Mouse (Mus musculus): ENCODE measurements around the gene Trim67. TPM values are rescaled to one million over a fixed set of nuclear protein-coding genes. Genes with fewer than 3 reads are reported as not detected.

Gene Trim67
- polyA plus RNA-seq, 1 experiment from 2014 or later = 0.36 TPM

GRCm38 (mm10) chr8:124819612-124820115 lies 26.8 kb downstream of the Trim67 start:
- Histone ChIP-seq H3K27me3 (no peaks in the 10 kb centered on the region), H3K4me1 (peaks cover 5% of the 10 kb centered on the region; the same call in 1 of the 2 replicates), H3K36me3 (no peaks in the 10 kb centered on the region), H3K9me3 (replicated peaks) (0 out of 2 replicates have a peak, but pooled peaks cover 5% of the 10 kb centered on the region), H3K27ac (no peak overlapping the region), H3K4me3 (replicated peaks) (no peak overlapping the region), H3K4me2 (no peak overlapping the region), H3K9ac (no peak overlapping the region)
- WGBS = 44% methylated on average over 6 of the region's 6 CpGs
- ATAC-seq (replicated peaks; ENCODE audit: low FRiP score) = no peak

- Histone ChIP-seq H3K9ac (no peak overlapping the region), H3K4me1 (peaks cover 5% of the 10 kb centered on the region; the same call in 1 of the 2 replicates), H3K27ac (no peak overlapping the region), H3K36me3 (no peaks in the 10 kb centered on the region), H3K9me3 (replicated peaks) (0 out of 2 replicates have a peak, but pooled peaks cover 5% of the 10 kb centered on the region), H3K4me2 (no peak overlapping the region), H3K27me3 (no peaks in the 10 kb centered on the region), H3K4me3 (replicated peaks) (no peak overlapping the region)
- ATAC-seq (replicated peaks; ENCODE audit: low FRiP score) = no peak; the same call in 1 of the 2 replicates
- WGBS = 27% methylated on average over 11 of the region's 11 CpGs
These were observed 27.2 kb downstream of the Trim67 start for GRCm38 (mm10) chr8:124820125-124820524.

- WGBS = 86% methylated on average over 6 of the region's 6 CpGs
- H3K36me3 ChIP-seq = no peaks in the 10 kb centered on the region
- H3K27me3 ChIP-seq = peaks cover under 1% of the 10 kb centered on the region; the same call in 1 of the 2 replicates
- H3K9me3 ChIP-seq (replicated peaks) = no peaks in the 10 kb centered on the region
- no peak for ATAC-seq (replicated peaks; ENCODE audit: low FRiP score)
- no peak overlapping the region for H3K4me3 ChIP-seq (replicated peaks)
- H3K4me1 ChIP-seq = peaks cover 20% of the 10 kb centered on the region
- H3K4me2 ChIP-seq = no peak overlapping the region
- H3K27ac ChIP-seq = no peak overlapping the region
- no peak overlapping the region for H3K9ac ChIP-seq
These were observed 30.6 kb downstream of the Trim67 start for GRCm38 (mm10) chr8:124823497-124823896.

GRCm38 (mm10) chr8:124826658-124827057 lies 33.8 kb downstream of the Trim67 start:
- no peak overlapping the region for H3K9ac ChIP-seq
- WGBS = 12% methylated on average over 7 of the region's 7 CpGs

GRCm38 (mm10) chr8:124827387-124827786 lies 34.5 kb downstream of the Trim67 start:
- Histone ChIP-seq H3K9me3 (replicated peaks) (no peaks in the 10 kb centered on the region), H3K4me3 (replicated peaks) (no peak overlapping the region), H3K4me1 (peaks cover 15% of the 10 kb centered on the region), H3K27ac (peak overlapping the region; percentile 84), H3K36me3 (no peaks in the 10 kb centered on the region), H3K27me3 (peaks cover 6% of the 10 kb centered on the region; the same call in 1 of the 2 replicates), H3K9ac (no peak overlapping the region), H3K4me2 (0 out of 2 replicates have a peak overlapping the region, but pooled peaks have one; percentile 31)
- peak; percentile 13; the same call in 1 of the 2 replicates for ATAC-seq (replicated peaks; ENCODE audit: low FRiP score)
- WGBS = 0% methylated on average over 5 of the region's 5 CpGs

More at GRCm38 (mm10) chr8:124826658-124827057, 33.8 kb downstream of the Trim67 start:
- Histone ChIP-seq H3K27me3 (peaks cover 6% of the 10 kb centered on the region; the same call in 1 of the 2 replicates), H3K27ac (peak overlapping the region; percentile 84), H3K9me3 (replicated peaks) (no peaks in the 10 kb centered on the region), H3K36me3 (no peaks in the 10 kb centered on the region), H3K4me3 (replicated peaks) (no peak overlapping the region), H3K4me2 (peak overlapping the region; percentile 31), H3K4me1 (peaks cover 15% of the 10 kb centered on the region)
- peak; percentile 75 for ATAC-seq (replicated peaks; ENCODE audit: low FRiP score)

GRCm38 (mm10) chr8:124828561-124829240 lies 35.8 kb downstream of the Trim67 start:
- Histone ChIP-seq H3K4me3 (replicated peaks) (no peak overlapping the region), H3K4me2 (no peak overlapping the region), H3K9me3 (replicated peaks) (no peaks in the 10 kb centered on the region)

GRCm38 (mm10) chr8:124830050-124830449 lies 37.2 kb downstream of the Trim67 start:
- H3K27ac ChIP-seq = no peak overlapping the region
- no peak overlapping the region for H3K9ac ChIP-seq
- H3K36me3 ChIP-seq = no peaks in the 10 kb centered on the region
- peaks cover 32% of the 10 kb centered on the region for H3K4me1 ChIP-seq
- ATAC-seq (replicated peaks; ENCODE audit: low FRiP score) = no peak
- no peak overlapping the region for H3K4me3 ChIP-seq (replicated peaks)
- 70% methylated on average over 13 of the region's 13 CpGs for WGBS
- H3K9me3 ChIP-seq (replicated peaks) = no peaks in the 10 kb centered on the region
- H3K4me2 ChIP-seq = no peak overlapping the region
- H3K27me3 ChIP-seq = peaks cover 6% of the 10 kb centered on the region; the same call in 1 of the 2 replicates

More at GRCm38 (mm10) chr8:124828561-124829240, 35.8 kb downstream of the Trim67 start:
- WGBS = 80% methylated on average over 24 of the region's 24 CpGs
- Histone ChIP-seq H3K36me3 (no peaks in the 10 kb centered on the region), H3K9ac (no peak overlapping the region), H3K27me3 (peaks cover 6% of the 10 kb centered on the region; the same call in 1 of the 2 replicates), H3K4me1 (peaks cover 20% of the 10 kb centered on the region), H3K27ac (no peak overlapping the region)
- no peak for ATAC-seq (replicated peaks; ENCODE audit: low FRiP score)

GRCm38 (mm10) chr8:124831531-124831930 lies 38.6 kb downstream of the Trim67 start:
- H3K9ac ChIP-seq = no peak overlapping the region
- peaks cover 24% of the 10 kb centered on the region for H3K4me1 ChIP-seq
- ATAC-seq (replicated peaks; ENCODE audit: low FRiP score) = no peak
- H3K4me3 ChIP-seq (replicated peaks) = no peak overlapping the region
- WGBS = 80% methylated on average over 6 of the region's 6 CpGs
- H3K9me3 ChIP-seq (replicated peaks) = no peaks in the 10 kb centered on the region
- no peaks in the 10 kb centered on the region for H3K36me3 ChIP-seq
- no peak overlapping the region for H3K27ac ChIP-seq
- no peak overlapping the region for H3K4me2 ChIP-seq
- H3K27me3 ChIP-seq = peaks cover 6% of the 10 kb centered on the region; the same call in 1 of the 2 replicates

- H3K36me3 ChIP-seq = no peaks in the 10 kb centered on the region
- 89% methylated on average over 6 of the region's 6 CpGs for WGBS
- ATAC-seq (replicated peaks; ENCODE audit: low FRiP score) = no peak
These were observed 39.0 kb downstream of the Trim67 start for GRCm38 (mm10) chr8:124831941-124832340.

GRCm38 (mm10) chr8:124833430-124834205 lies 40.7 kb downstream of the Trim67 start:
- ATAC-seq (replicated peaks; ENCODE audit: low FRiP score) = no peak
- Histone ChIP-seq H3K4me1 (peaks cover 16% of the 10 kb centered on the region), H3K27ac (peak overlapping the region; percentile 64), H3K27me3 (peaks cover 4% of the 10 kb centered on the region; the same call in 1 of the 2 replicates), H3K36me3 (peaks cover 15% of the 10 kb centered on the region), H3K4me3 (replicated peaks) (0 out of 2 replicates have a peak overlapping the region, but pooled peaks have one; percentile 4), H3K4me2 (peak overlapping the region; percentile 43), H3K9ac (peak overlapping the region; percentile 7; the same call in 1 of the 2 replicates), H3K9me3 (replicated peaks) (no peaks in the 10 kb centered on the region)
- 29% methylated on average over 15 of the region's 15 CpGs for WGBS

More at GRCm38 (mm10) chr8:124831941-124832340, 39.0 kb downstream of the Trim67 start:
- H3K9ac ChIP-seq = no peak overlapping the region
- H3K4me2 ChIP-seq = no peak overlapping the region
- H3K27me3 ChIP-seq = peaks cover 6% of the 10 kb centered on the region; the same call in 1 of the 2 replicates
- H3K4me3 ChIP-seq (replicated peaks) = no peak overlapping the region
- no peak overlapping the region for H3K27ac ChIP-seq
- H3K4me1 ChIP-seq = peaks cover 20% of the 10 kb centered on the region
- no peaks in the 10 kb centered on the region for H3K9me3 ChIP-seq (replicated peaks)

GRCm38 (mm10) chr8:124835848-124836247 lies 43.0 kb downstream of the Trim67 start:
- Histone ChIP-seq H3K27ac (no peak overlapping the region), H3K9me3 (replicated peaks) (no peaks in the 10 kb centered on the region), H3K4me3 (replicated peaks) (no peak overlapping the region), H3K36me3 (peaks cover 37% of the 10 kb centered on the region), H3K9ac (no peak overlapping the region), H3K27me3 (no peaks in the 10 kb centered on the region), H3K4me1 (peaks cover 16% of the 10 kb centered on the region), H3K4me2 (no peak overlapping the region)
- no peak for ATAC-seq (replicated peaks; ENCODE audit: low FRiP score)
